Mouse (Mus musculus) ES-E14 (cell line): ENCODE measurements around the gene Vps8. TPM values are rescaled to one million over a fixed set of nuclear protein-coding genes. Genes with fewer than 3 reads are reported as not detected.
A peak's percentile ranks its signal among the peaks of the same experiment; 100 is the strongest.

ENCODE experiments used
- DNase-seq: peaks from one replicate; pipeline ENCODE4 v3.0.0-alpha.2; 2013; ENCODE audit warnings: low read depth, low spot score
- H3K27ac ChIP-seq: 2 replicates; pipeline ENCODE4 v1.5.1; 2012; ENCODE audit warnings: low read depth, mild to moderate bottlenecking, low read length, moderate library complexity, mixed read lengths; ENCODE audit not compliant: poor library complexity, insufficient read depth, severe bottlenecking
- H3K36me3 ChIP-seq: 2 replicates; pipeline ENCODE4 v1.6.1; 2012; ENCODE audit warnings: mild to moderate bottlenecking, low read length, moderate library complexity, mixed read lengths; ENCODE audit not compliant: control insufficient read depth, poor library complexity, insufficient read depth, severe bottlenecking
- H3K4me1 ChIP-seq, 2 experiments: fragments of 150-350 bp in 1 of 2; sonication (generic) in 1 of 2; 2 replicates each; pipeline ENCODE4 v1.6.1; 2012; ENCODE audit warnings: low read length in 2 of 2, mild to moderate bottlenecking in 1 of 2, mixed read lengths in 1 of 2; ENCODE audit not compliant: control insufficient read depth in 2 of 2, insufficient read depth in 2 of 2, poor library complexity in 1 of 2
- H3K4me3 ChIP-seq, 2 experiments: fragments of 150-350 bp in 1 of 2; sonication (generic) in 1 of 2; 2 replicates each; pipeline ENCODE4 v1.5.1; 2012; ENCODE audit warnings: low read length in 2 of 2, low read depth in 1 of 2, mild to moderate bottlenecking in 1 of 2, mixed read lengths in 1 of 2; ENCODE audit not compliant: insufficient read depth in 1 of 2, poor library complexity in 1 of 2, severe bottlenecking in 1 of 2
- H3K9ac ChIP-seq: 2 replicates; pipeline ENCODE4 v1.6.1; 2012; ENCODE audit warnings: low read depth, mild to moderate bottlenecking, low read length, mixed read lengths; ENCODE audit not compliant: poor library complexity, insufficient read depth, severe bottlenecking
- H3K9me3 ChIP-seq: fragments of 150-350 bp; sonication (generic); 2 replicates; pipeline ENCODE4 v1.6.1; 2012; ENCODE audit warnings: low read depth, mild to moderate bottlenecking, low read length; ENCODE audit not compliant: control insufficient read depth, insufficient read depth
- CHD2 ChIP-seq: IDR thresholded peaks from 2 replicates; pipeline ENCODE4 v1.6.1; 2014; ENCODE audit warnings: mild to moderate bottlenecking, low read depth, low read length, inconsistent platforms
- HCFC1 ChIP-seq: IDR thresholded peaks from 2 replicates; pipeline ENCODE4 v1.6.1; 2012; ENCODE audit warnings: low read length, inconsistent platforms, borderline replicate concordance; ENCODE audit not compliant: insufficient read depth
- MAFK ChIP-seq: IDR thresholded peaks from 2 replicates; pipeline ENCODE4 v1.6.1; 2014; ENCODE audit warnings: mild to moderate bottlenecking, low read depth, low read length, inconsistent platforms; ENCODE audit not compliant: insufficient read depth
- ZC3H11A ChIP-seq: IDR thresholded peaks from 2 replicates; pipeline ENCODE4 v1.6.1; 2012; ENCODE audit warnings: low read depth, mild to moderate bottlenecking, inconsistent platforms, low read length, borderline replicate concordance
- ZNF384 ChIP-seq: IDR thresholded peaks from 2 replicates; pipeline ENCODE4 v1.6.1; 2012; ENCODE audit warnings: low read depth, low read length, inconsistent platforms
- in situ Hi-C, 2 experiments: fragments of 600-800 bp; cut with MboI; formaldehyde crosslinking; loops; one replicate each; pipeline ENCODE4 v1.15.1; 2025; ENCODE audit warnings: low sequenced_read_pairs in 2 of 2, inconsistent platforms in 1 of 2; ENCODE audit not compliant: unreplicated experiment in 2 of 2
- total RNA-seq: library from RNA; depleted of rRNA; stranded (reverse); fragments of 300-350 nt; gene quantifications from 2 replicates; pipeline ENCODE4 v1.2.3, GENCODE M21; 2012

The Vps8 gene
- total RNA-seq, 1 experiment: 12.5 TPM

GRCm38 (mm10) chr16:21382152-21382911, 40.6 kb upstream of the Vps8 start:
- peaks cover 11 to 18% of the 10 kb centered on the region in 2 experiments for H3K4me1 ChIP-seq
- H3K36me3 ChIP-seq: no peaks in the 10 kb centered on the region
- H3K9me3 ChIP-seq: no peaks in the 10 kb centered on the region
- peak overlapping the region; percentile 26 for H3K27ac ChIP-seq
- peak overlapping the region; percentile 47; the same call in 1 of the 2 replicates for H3K9ac ChIP-seq
- DNase-seq: peak; percentile 79
- no peak overlapping the region for H3K4me3 ChIP-seq
- in situ Hi-C loops: loop anchor here in 1 of 2 experiments (25.0 kb wide), 1 partner anchor 170 kb away; the partner anchor contains the start of gene Ephb3
- TF ChIP-seq MAFK: no peak

GRCm38 (mm10) chr16:21385926-21386881, 36.7 kb upstream of the Vps8 start:
- H3K9ac ChIP-seq: no peak overlapping the region
- in situ Hi-C loops: loop anchor here in 1 of 2 experiments (25.0 kb wide), 1 partner anchor 174 kb away; the partner anchor contains the start of gene Ephb3
- H3K4me3 ChIP-seq: no peak overlapping the region
- H3K9me3 ChIP-seq: no peaks in the 10 kb centered on the region
- H3K27ac ChIP-seq: no peak overlapping the region
- H3K36me3 ChIP-seq: no peaks in the 10 kb centered on the region
- H3K4me1 ChIP-seq: peaks cover 11 to 23% of the 10 kb centered on the region in 2 experiments
- DNase-seq: no peak
- TF ChIP-seq ZNF384: no peak
- TF ChIP-seq MAFK: no peak
- TF ChIP-seq ZC3H11A: no peak
- no peak for TF ChIP-seq CHD2
- no peak for TF ChIP-seq HCFC1

- no peak overlapping the region for H3K9ac ChIP-seq
- no peak overlapping the region for H3K4me3 ChIP-seq
- in situ Hi-C loops: loop anchor here in 1 of 2 experiments (25.0 kb wide), 1 partner anchor 177 kb away; the partner anchor contains the start of gene Ephb3
- no peak for TF ChIP-seq ZC3H11A
- TF ChIP-seq HCFC1: no peak
- no peak for TF ChIP-seq ZNF384
- TF ChIP-seq CHD2: no peak
- TF ChIP-seq MAFK: no peak
- no peaks in the 10 kb centered on the region for H3K9me3 ChIP-seq
- DNase-seq: no peak
- no peaks in the 10 kb centered on the region for H3K36me3 ChIP-seq
- H3K4me1 ChIP-seq: peaks cover 0 to 7% of the 10 kb centered on the region in 2 experiments; a peak in 1 of 4 replicates
- no peak overlapping the region for H3K27ac ChIP-seq
Measured at GRCm38 (mm10) chr16:21389316-21389715, 33.6 kb upstream of the Vps8 start.

- in situ Hi-C loops: loop anchor here (5.0 to 25.0 kb wide), 2 partner anchors 178 to 188 kb away; partner anchors contain the start of gene Ephb3 (in 2 of the 2)
- no peak for DNase-seq
- no peak overlapping the region for H3K4me3 ChIP-seq
- no peaks in the 10 kb centered on the region for H3K9me3 ChIP-seq
- TF ChIP-seq HCFC1 (no peak), ZNF384 (no peak), ZC3H11A (no peak), MAFK (no peak), CHD2 (no peak)
- no peaks in the 10 kb centered on the region for H3K36me3 ChIP-seq
- no peak overlapping the region for H3K27ac ChIP-seq
- peaks cover 0 to 10% of the 10 kb centered on the region in 2 experiments; a peak in 1 of 4 replicates for H3K4me1 ChIP-seq
- no peak overlapping the region for H3K9ac ChIP-seq
Measured at GRCm38 (mm10) chr16:21390744-21391143, 32.2 kb upstream of the Vps8 start.
